Mouse (Mus musculus): Measurements from ENCODE around the gene Efcab14.

DNA sequence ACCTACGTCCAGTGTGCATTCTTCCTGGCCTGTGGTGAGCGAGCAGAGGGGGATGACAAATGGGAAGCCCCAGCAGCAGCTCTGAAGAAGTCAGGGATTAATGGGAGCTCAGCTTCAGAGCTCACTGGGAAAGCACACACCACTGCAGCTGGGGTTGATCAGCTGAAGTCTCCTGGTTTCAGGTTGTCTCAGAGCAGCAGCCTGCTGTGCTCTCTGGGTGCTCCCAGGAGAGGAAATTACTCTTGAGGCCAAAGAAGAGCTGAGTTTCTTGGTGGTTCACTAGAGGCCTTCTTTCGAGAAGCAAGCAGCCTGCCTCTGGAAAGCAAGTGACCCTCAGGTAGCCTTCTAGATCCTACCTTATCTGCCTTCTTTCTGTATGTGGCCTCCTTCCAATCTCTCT, 83.4 kb downstream of the Efcab14 start:
- TF ChIP-seq POLR2A (IDR thresholded peaks at IDR 0.05; ENCODE audit: extremely low read depth, insufficient read depth, low read length), result no peak
- TF ChIP-seq CTCF (IDR thresholded peaks at IDR 0.05; ENCODE audit: extremely low read depth, insufficient read depth, low read length), result no peak

All from cortical plate, adult 2 months (tissue).